ENCODE assay signal across 9 mouse cellular contexts in genomic region chr10:75504234-75505129, GRCm38 (mm10). TPM values are rescaled to one million over a fixed set of nuclear protein-coding genes. Genes with fewer than 3 reads are reported as not detected.
DNase-seq lines count a peak whose midpoint lies in the region; TF ChIP-seq lines count a peak whose summit lies in the region.
"Had no signal": no experiment of that assay in that cellular context is flagged by ENCODE, and none has a peak within 500 bp of the region (broad histone marks: within the 10 kb centered on the region; RNA-seq: fewer than 3 reads in every experiment).

No protein-coding gene starts in this region.

- H3ac ChIP-seq in C2C12 (ENCODE audit: control insufficient read depth, insufficient read length, low read depth) = no peak overlapping the region

- H3K27me3 ChIP-seq in heart, embryonic 10.5 days (ENCODE audit: insufficient read depth, poor library complexity, severe bottlenecking) = no peaks in the 10 kb centered on the region
- no peaks in the 10 kb centered on the region for H3K27me3 ChIP-seq in C2C12 (ENCODE audit: control insufficient read depth, insufficient read depth, insufficient read length)
- H3K27me3 ChIP-seq: embryonic facial prominence, embryonic 12.5 days had no signal

- H3K4me3 ChIP-seq in heart, embryonic 10.5 days = no peak overlapping the region
- no peak overlapping the region for H3K4me3 ChIP-seq in C2C12 (ENCODE audit: insufficient read depth, poor library complexity, severe bottlenecking)
- H3K4me3 ChIP-seq: embryonic facial prominence, embryonic 12.5 days had no signal

- H3K4me1 ChIP-seq in heart, embryonic 10.5 days = peaks cover 6% of the 10 kb centered on the region
- H3K4me1 ChIP-seq: embryonic facial prominence, embryonic 12.5 days had no signal

- DNase-seq in heart, adult 11 months = peak; percentile 97
- DNase-seq in heart, embryonic 10.5 days (ENCODE audit: low spot score) = no peak
- peak; percentile 54 for DNase-seq in fibroblast of lung, adult 2 months (ENCODE audit: low read depth)
- peak; percentile 67 for DNase-seq in lung, postnatal 36 days
- DNase-seq in cerebellum, adult 11 months = no peak
- DNase-seq in thymus, postnatal 36 days = no peak
- DNase-seq in cerebellum, adult 8-10 months = no peak

- no peaks in the 10 kb centered on the region for H3K9me3 ChIP-seq in heart, embryonic 10.5 days
- H3K9me3 ChIP-seq: embryonic facial prominence, embryonic 12.5 days had no signal

- no peak overlapping the region for H3K27ac ChIP-seq in heart, embryonic 10.5 days
- H3K27ac ChIP-seq: embryonic facial prominence, embryonic 12.5 days had no signal

- TF ChIP-seq CTCF in C2C12 (IDR thresholded peaks at IDR 0.05; ENCODE audit: control insufficient read depth, insufficient read depth, insufficient read length) = no peak

- 82% methylated on average over 8 of the region's 8 CpGs for WGBS in heart, embryonic 10.5 days

- no peaks in the 10 kb centered on the region for H3K79me3 ChIP-seq in C2C12 (ENCODE audit: low read depth)

- H3K36me3 ChIP-seq in heart, embryonic 10.5 days = peaks cover 36% of the 10 kb centered on the region
- H3K36me3 ChIP-seq in C2C12 (ENCODE audit: control insufficient read depth, insufficient read depth) = peaks cover 26% of the 10 kb centered on the region

- no peaks in the 10 kb centered on the region for H3K79me2 ChIP-seq in C2C12 (ENCODE audit: control insufficient read depth, insufficient read depth)

TF ChIP-seq in C2C12, 6 proteins besides CTCF, POLR2A, EP300 and RAD21:
- TF ChIP-seq MAX (IDR thresholded peaks at IDR 0.05) (no peak), MYOG (IDR thresholded peaks at IDR 0.05; ENCODE audit: control insufficient read depth, extremely low read depth, insufficient read length) (no peak), CEBPB (IDR thresholded peaks at IDR 0.05; ENCODE audit: low read depth) (peak; percentile 24), USF1 (IDR thresholded peaks at IDR 0.05; ENCODE audit: low read depth) (no peak), FOSL1 (IDR thresholded peaks at IDR 0.05; ENCODE audit: insufficient read depth, low read length, poor library complexity, severe bottlenecking) (peak; percentile 27), MYOD1 (IDR thresholded peaks at IDR 0.05; ENCODE audit: control insufficient read depth, insufficient read length, low read depth) (peak; percentile 22)

RNA-seq across cellular contexts. Expression of gene Snrpd3, which starts 12.9 kb away (rescaled TPM):
- polyA plus RNA-seq in heart, embryonic 10.5 days (2016; fragmentation: Nextera tagmentation; extraction: Ambion mirVana) = 139 and 148 TPM in 2 replicates
- 358 TPM for polyA plus RNA-seq in C2C12 (2012; fragmentation: generic; extraction: Trizol)

RNA-seq across cellular contexts. Expression of gene Gucd1, which starts 13.3 kb away (rescaled TPM):
- 24.0 and 28.8 TPM in 2 replicates for polyA plus RNA-seq in heart, embryonic 10.5 days (2016; fragmentation: Nextera tagmentation; extraction: Ambion mirVana)
- polyA plus RNA-seq in C2C12 (2012; fragmentation: generic; extraction: Trizol) = 15.7 TPM

RNA-seq across cellular contexts. Expression of gene Lrrc75b, which starts 55.6 kb away (rescaled TPM):
- 0.78 and 1.1 TPM in 2 replicates for polyA plus RNA-seq in heart, embryonic 10.5 days (2016; fragmentation: Nextera tagmentation; extraction: Ambion mirVana)
- polyA plus RNA-seq in C2C12 (2012; fragmentation: generic; extraction: Trizol) = 3.8 TPM

RNA-seq across cellular contexts. Expression of gene Ggt1, which starts 56.9 kb away (rescaled TPM):
- 0.27 and 1.9 TPM in 2 replicates for polyA plus RNA-seq in heart, embryonic 10.5 days (2016; fragmentation: Nextera tagmentation; extraction: Ambion mirVana)
- 0.12 TPM for polyA plus RNA-seq in C2C12 (2012; fragmentation: generic; extraction: Trizol)

Comparison
In these comparisons a context has a peak if more than half of its experiments do, and no peak if none do; other contexts are left out.
1. DNase-seq: peak in heart, adult 11 months (single experiment), fibroblast of lung, adult 2 months (single experiment) and lung, postnatal 36 days (single experiment); none in heart, embryonic 10.5 days (single experiment), cerebellum, adult 11 months (single experiment), thymus, postnatal 36 days (0 of 2) and cerebellum, adult 8-10 months (single experiment).